Comparison of ENCODE assay signal across 26 mouse cellular contexts in the genomic region with DNA sequence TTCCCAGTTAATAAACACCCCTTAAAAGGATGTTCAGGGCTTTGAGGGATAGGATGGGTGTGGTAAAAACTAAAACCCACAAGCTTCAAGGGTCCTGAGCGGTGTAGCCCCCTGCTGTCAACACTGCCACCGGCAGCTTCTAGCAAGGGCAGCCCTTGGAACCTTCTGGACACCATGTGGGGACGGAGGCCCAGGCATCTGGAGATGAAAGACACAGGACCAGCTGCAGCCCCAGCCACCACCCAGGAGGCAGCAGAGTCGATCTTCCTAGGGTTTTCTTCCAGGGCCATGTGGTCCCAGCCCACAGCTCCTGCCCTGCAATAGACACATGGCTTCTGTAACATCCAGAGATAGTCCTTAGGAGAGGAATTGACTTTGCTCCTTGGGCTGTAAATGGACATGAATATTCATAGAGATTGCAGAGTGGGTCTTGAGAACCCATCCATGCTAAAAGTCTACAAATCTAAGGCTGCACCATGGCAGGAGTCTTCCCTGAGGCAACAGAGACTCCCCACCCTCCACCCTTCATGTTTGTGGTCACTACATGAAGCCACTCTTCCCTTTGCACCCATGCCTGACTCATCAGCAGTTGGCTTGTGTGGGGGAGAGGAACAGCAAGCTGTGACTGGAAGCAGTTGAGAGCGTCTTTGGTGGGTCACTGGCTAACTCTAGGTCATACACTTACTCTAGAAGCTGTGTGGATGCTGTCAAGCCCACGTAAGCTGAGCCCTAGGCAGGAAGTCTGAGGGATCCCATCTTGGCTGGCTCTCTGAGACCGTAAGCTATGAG. TPM values are rescaled to one million over a fixed set of nuclear protein-coding genes. Genes with fewer than 3 reads are reported as not detected.
DNase-seq lines count a peak whose midpoint lies in the region; ATAC-seq lines count a peak whose summit lies in the region.
"Had no signal": no experiment of that assay in that cellular context is flagged by ENCODE, and none has a peak within 500 bp of the region (broad histone marks: within the 10 kb centered on the region; RNA-seq: fewer than 3 reads in every experiment).

No protein-coding gene starts in this region.

- H3K27ac ChIP-seq in midbrain, embryonic 11.5 days (ENCODE audit: low read depth, low read length), result no peak overlapping the region
- H3K27ac ChIP-seq in midbrain, embryonic 15.5 days, result no peak overlapping the region
- H3K27ac ChIP-seq in limb, embryonic 11.5 days (replicated peaks; ENCODE audit: low read depth, low read length), result peak overlapping the region; percentile 22; the same call in 1 of the 2 replicates
- H3K27ac ChIP-seq: forebrain, embryonic 15.5 days; hindbrain, postnatal 0 days; kidney, embryonic 15.5 days; left cerebral cortex, adult 2 months; liver, embryonic 12.5 days; neural tube, embryonic 13.5 days had no signal

- no peaks in the 10 kb centered on the region for H3K36me3 ChIP-seq in midbrain, embryonic 11.5 days (ENCODE audit: control insufficient read depth, insufficient read depth, low read length)
- H3K36me3 ChIP-seq in midbrain, embryonic 15.5 days (replicated peaks), result no peaks in the 10 kb centered on the region
- no peaks in the 10 kb centered on the region for H3K36me3 ChIP-seq in limb, embryonic 11.5 days (ENCODE audit: control insufficient read depth, insufficient read depth, low read length)
- H3K36me3 ChIP-seq: forebrain, embryonic 15.5 days; kidney, embryonic 15.5 days; liver, embryonic 12.5 days; neural tube, embryonic 13.5 days had no signal

- H3K4me3 ChIP-seq in midbrain, embryonic 11.5 days (ENCODE audit: low read depth, low read length), result no peak overlapping the region
- H3K4me3 ChIP-seq in midbrain, embryonic 15.5 days, result no peak overlapping the region
- H3K4me3 ChIP-seq in limb, embryonic 11.5 days (ENCODE audit: low read depth, low read length), result no peak overlapping the region
- H3K4me3 ChIP-seq: forebrain, embryonic 15.5 days; kidney, embryonic 15.5 days; left cerebral cortex, adult 2 months; liver, embryonic 12.5 days; megakaryocyte, embryonic 14.5 days; neural tube, embryonic 13.5 days had no signal

- no peaks in the 10 kb centered on the region for H3K9me3 ChIP-seq in midbrain, embryonic 11.5 days (ENCODE audit: control insufficient read depth, low read length)
- no peaks in the 10 kb centered on the region for H3K9me3 ChIP-seq in midbrain, embryonic 15.5 days
- no peaks in the 10 kb centered on the region for H3K9me3 ChIP-seq in limb, embryonic 11.5 days (ENCODE audit: control insufficient read depth, low read length)
- H3K9me3 ChIP-seq: forebrain, embryonic 15.5 days; kidney, embryonic 15.5 days; liver, embryonic 12.5 days; neural tube, embryonic 13.5 days had no signal

- 82% methylated on average over 7 of the region's 7 CpGs for WGBS in midbrain, embryonic 11.5 days
- 76% methylated on average over 7 of the region's 7 CpGs for WGBS in midbrain, embryonic 15.5 days
- WGBS in limb, embryonic 11.5 days, result 54% methylated on average over 7 of the region's 7 CpGs

- no peak overlapping the region for H3K9ac ChIP-seq in midbrain, embryonic 11.5 days (ENCODE audit: low read length)
- H3K9ac ChIP-seq in midbrain, embryonic 15.5 days, result no peak overlapping the region
- no peak overlapping the region for H3K9ac ChIP-seq in limb, embryonic 11.5 days (ENCODE audit: low read length)
- H3K9ac ChIP-seq: forebrain, embryonic 15.5 days; kidney, embryonic 15.5 days; liver, embryonic 12.5 days; neural tube, embryonic 13.5 days had no signal

- no peak for ATAC-seq in midbrain, embryonic 11.5 days (ENCODE audit: low FRiP score)
- ATAC-seq in midbrain, embryonic 15.5 days (replicated peaks), result no peak
- peak; percentile 67 for ATAC-seq in common myeloid progenitor, adult 5-6 weeks (replicated peaks; ENCODE audit: low read depth, poor library complexity, severe bottlenecking)
- no peak for ATAC-seq in limb, embryonic 11.5 days (ENCODE audit: insufficient number of reproducible peaks, low FRiP score, low TSS enrichment, low read depth)
- ATAC-seq: forebrain, embryonic 15.5 days; hindbrain, postnatal 0 days; intestine, postnatal 0 days; liver, embryonic 12.5 days had no signal

- H3K4me2 ChIP-seq in midbrain, embryonic 11.5 days, result no peak overlapping the region
- no peak overlapping the region for H3K4me2 ChIP-seq in midbrain, embryonic 15.5 days
- H3K4me2 ChIP-seq in limb, embryonic 11.5 days (ENCODE audit: low read depth, severe bottlenecking), result no peak overlapping the region
- H3K4me2 ChIP-seq: forebrain, embryonic 15.5 days; heart, embryonic 11.5 days; kidney, embryonic 15.5 days; liver, embryonic 12.5 days; neural tube, embryonic 13.5 days had no signal

- H3K27me3 ChIP-seq in midbrain, embryonic 11.5 days (ENCODE audit: control insufficient read depth, insufficient read depth, low read length), result no peaks in the 10 kb centered on the region
- H3K27me3 ChIP-seq in midbrain, embryonic 15.5 days (replicated peaks), result no peaks in the 10 kb centered on the region
- H3K27me3 ChIP-seq in limb, embryonic 11.5 days (ENCODE audit: control insufficient read depth, insufficient read depth, low read length), result no peaks in the 10 kb centered on the region
- H3K27me3 ChIP-seq: forebrain, embryonic 15.5 days; kidney, embryonic 15.5 days; liver, embryonic 12.5 days; neural tube, embryonic 13.5 days had no signal

- no peaks in the 10 kb centered on the region for H3K4me1 ChIP-seq in midbrain, embryonic 11.5 days (ENCODE audit: control insufficient read depth, insufficient read depth, low read length)
- no peaks in the 10 kb centered on the region for H3K4me1 ChIP-seq in midbrain, embryonic 15.5 days
- peaks cover 28% of the 10 kb centered on the region for H3K4me1 ChIP-seq in limb, embryonic 11.5 days (ENCODE audit: control insufficient read depth, insufficient read depth, low read length)
- H3K4me1 ChIP-seq: forebrain, embryonic 15.5 days; neural tube, embryonic 13.5 days had no signal

- peak; percentile 10 for DNase-seq in midbrain, embryonic 11.5 days (ENCODE audit: low spot score, missing footprints)
- DNase-seq in limb, embryonic 11.5 days (ENCODE audit: low spot score), result peak; percentile 61
- DNase-seq in adrenal gland, adult 2 months, result no peak
- no peak for DNase-seq in right cerebral cortex, postnatal 14 days
- no peak for DNase-seq in cerebellum, postnatal 4 days (ENCODE audit: low spot score in 2 of 2)
- DNase-seq: cerebellum, adult 11 months; cerebellum, adult 9-11 months; gastrocnemius, postnatal 10 days; heart, adult 11 months; kidney, postnatal 4 days; left cerebral cortex, postnatal 4 days; lung, adult 18-20 months; midbrain, embryonic 14.5 days; right cerebral cortex, postnatal 4 days; thymus, postnatal 36 days had no signal

RNA-seq across cellular contexts. Expression of gene Sdc1, which starts 34.0 kb away (rescaled TPM):
- 67.9 and 73.8 TPM in 2 replicates for polyA plus RNA-seq in midbrain, embryonic 11.5 days (2014; fragmentation: Nextera tagmentation; extraction: Ambion mirVana)
- 19.1 and 21.3 TPM in 2 replicates for polyA plus RNA-seq in midbrain, embryonic 15.5 days (2015; fragmentation: Nextera tagmentation; extraction: Ambion mirVana)
- total RNA-seq in common myeloid progenitor, adult 5-6 weeks (2017), result 1.9 and 5.4 TPM in 2 replicates
- polyA plus RNA-seq in limb, embryonic 11.5 days (2014; fragmentation: Nextera tagmentation; extraction: Ambion mirVana), result 219 and 223 TPM in 2 replicates
- 10 to 100 TPM; 14.0 to 20.9 TPM for total RNA-seq in adrenal gland, adult 2 months (2021)
- polyA plus RNA-seq in adrenal gland, adult 2 months (2012; rRNA removed), result 16.4 and 18.0 TPM in 2 replicates

Comparison
In these comparisons a context has a peak if more than half of its experiments do, and no peak if none do; other contexts are left out.
1. DNase-seq: peak in midbrain, embryonic 11.5 days (single experiment) and limb, embryonic 11.5 days (single experiment); none in adrenal gland, adult 2 months (single experiment), right cerebral cortex, postnatal 14 days (single experiment) and cerebellum, postnatal 4 days (0 of 2).